Mouse (Mus musculus): ENCODE data around the gene Dram2. TPM values are rescaled to one million over a fixed set of nuclear protein-coding genes. Genes with fewer than 3 reads are reported as not detected.
"Not testable (repeated sequence)": the region's sequence is repeated elsewhere in the genome, so short reads cannot be mapped to it uniquely, and the experiment has no call there.

The Dram2 gene
- polyA plus RNA-seq, 1 experiment from 2014 or later, result 131 TPM

DNA sequence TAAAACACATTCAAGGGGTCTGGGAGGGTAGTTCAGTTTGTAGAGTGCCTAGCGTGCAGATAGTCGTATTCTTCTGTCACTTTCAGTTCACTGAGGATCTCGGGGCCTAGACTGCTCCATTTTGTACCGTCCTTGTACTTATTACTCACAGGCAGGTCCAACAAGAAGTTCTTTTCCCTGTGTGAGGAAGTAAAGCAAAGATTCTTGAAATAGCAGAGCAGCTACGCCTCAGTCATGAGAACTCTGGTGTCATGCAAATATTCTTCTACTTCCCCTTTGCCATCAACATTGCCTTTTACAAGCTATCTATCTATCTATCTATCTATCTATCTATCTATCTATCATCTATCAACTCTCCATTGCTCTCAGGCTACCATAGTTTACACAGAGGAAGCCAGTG, 5.8 kb downstream of the Dram2 start:
- H3K36me3 ChIP-seq (ENCODE audit: control insufficient read depth, insufficient read depth), result peaks cover 45% of the 10 kb centered on the region
- no peaks in the 10 kb centered on the region for H3K9me3 ChIP-seq (ENCODE audit: control insufficient read depth)
- WGBS, result 87% methylated on average over 5 of the region's 5 CpGs
- H3K4me3 ChIP-seq (ENCODE audit: low read depth, low read length), result no peak overlapping the region
- no peak overlapping the region; the same call in 1 of the 2 replicates for H3K27ac ChIP-seq (ENCODE audit: low read depth, low read length)
- ATAC-seq, result no peak
- no peaks in the 10 kb centered on the region for H3K27me3 ChIP-seq (replicated peaks; ENCODE audit: control insufficient read depth, insufficient read depth, low read length)
- no peak overlapping the region for H3K9ac ChIP-seq (ENCODE audit: low read depth, low read length)
- TF ChIP-seq CTCF (IDR thresholded peaks at IDR 0.05; ENCODE audit: low read depth), result no peak
- H3K4me2 ChIP-seq (replicated peaks; ENCODE audit: low read depth), result no peak overlapping the region
- no peaks in the 10 kb centered on the region for H3K4me1 ChIP-seq (replicated peaks; ENCODE audit: control insufficient read depth, insufficient read depth, low read length)

DNA sequence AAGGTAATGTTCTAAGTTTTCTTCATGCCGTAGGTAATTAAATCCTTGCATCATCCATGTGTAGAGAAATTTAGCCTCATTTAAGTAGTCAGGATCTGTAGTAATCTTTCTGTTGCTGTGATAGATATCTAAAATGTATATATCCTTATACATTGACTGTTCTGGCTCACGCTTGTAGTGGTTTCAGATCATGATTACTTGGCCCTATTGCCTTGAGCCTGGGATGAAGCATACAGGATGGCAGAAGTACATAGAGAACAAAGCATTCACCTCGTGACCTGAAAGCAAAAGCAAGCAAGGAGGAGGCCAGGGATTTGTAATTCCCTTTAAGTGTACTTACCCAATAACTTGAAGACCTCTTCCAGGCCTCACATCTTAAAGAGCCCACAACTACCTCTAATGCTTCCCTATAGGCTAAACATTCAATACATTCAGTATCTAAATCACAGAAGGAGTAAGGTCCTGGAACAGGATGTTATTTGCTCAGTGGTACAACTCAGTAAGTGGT, 8.2 kb downstream of the Dram2 start:
- H3K9ac ChIP-seq (ENCODE audit: low read depth, low read length), result no peak overlapping the region
- 75% methylated on average over 3 of the region's 3 CpGs for WGBS
- H3K4me2 ChIP-seq (replicated peaks; ENCODE audit: low read depth), result no peak overlapping the region
- H3K36me3 ChIP-seq (ENCODE audit: control insufficient read depth, insufficient read depth), result peaks cover 45% of the 10 kb centered on the region
- no peak overlapping the region for H3K4me3 ChIP-seq (ENCODE audit: low read depth, low read length)
- H3K27me3 ChIP-seq (replicated peaks; ENCODE audit: control insufficient read depth, insufficient read depth, low read length), result no peaks in the 10 kb centered on the region
- ATAC-seq, result no peak
- H3K9me3 ChIP-seq (ENCODE audit: control insufficient read depth), result no peaks in the 10 kb centered on the region
- TF ChIP-seq CTCF (IDR thresholded peaks at IDR 0.05; ENCODE audit: low read depth), result no peak
- H3K4me1 ChIP-seq (replicated peaks; ENCODE audit: control insufficient read depth, insufficient read depth, low read length), result 0 out of 2 replicates have a peak, but pooled peaks cover 2% of the 10 kb centered on the region
- H3K27ac ChIP-seq (ENCODE audit: low read depth, low read length), result no peak overlapping the region

DNA sequence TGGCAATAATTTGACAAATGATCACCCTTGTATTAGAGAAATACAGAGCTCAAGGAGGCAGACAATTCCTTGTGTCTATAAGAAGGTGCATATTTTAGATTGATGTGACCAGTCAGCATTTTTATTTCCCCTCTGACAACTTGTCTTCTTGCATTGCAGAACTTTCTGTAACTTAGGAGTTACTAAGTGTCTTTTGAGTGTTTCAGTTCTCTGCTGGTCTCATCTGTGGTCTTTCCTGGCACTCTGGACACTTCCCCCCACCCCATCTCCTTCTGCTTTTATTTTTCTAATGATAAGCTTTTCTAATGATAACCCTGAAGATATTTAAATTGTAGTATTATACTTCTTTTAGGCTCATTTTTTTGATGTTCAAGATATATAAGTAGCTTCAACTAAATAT, 10.7 kb downstream of the Dram2 start:
- H3K9ac ChIP-seq (ENCODE audit: low read depth, low read length), result no peak overlapping the region
- no peak overlapping the region for H3K4me3 ChIP-seq (ENCODE audit: low read depth, low read length)
- no peak for TF ChIP-seq CTCF (IDR thresholded peaks at IDR 0.05; ENCODE audit: low read depth)
- H3K4me1 ChIP-seq (replicated peaks; ENCODE audit: control insufficient read depth, insufficient read depth, low read length), result 0 out of 2 replicates have a peak, but pooled peaks cover 2% of the 10 kb centered on the region
- peaks cover 40% of the 10 kb centered on the region for H3K36me3 ChIP-seq (ENCODE audit: control insufficient read depth, insufficient read depth)
- no peak overlapping the region for H3K4me2 ChIP-seq (replicated peaks; ENCODE audit: low read depth)
- ATAC-seq, result no peak
- H3K27ac ChIP-seq (ENCODE audit: low read depth, low read length), result no peak overlapping the region
- no peaks in the 10 kb centered on the region for H3K9me3 ChIP-seq (ENCODE audit: control insufficient read depth)
- H3K27me3 ChIP-seq (replicated peaks; ENCODE audit: control insufficient read depth, insufficient read depth, low read length), result no peaks in the 10 kb centered on the region

DNA sequence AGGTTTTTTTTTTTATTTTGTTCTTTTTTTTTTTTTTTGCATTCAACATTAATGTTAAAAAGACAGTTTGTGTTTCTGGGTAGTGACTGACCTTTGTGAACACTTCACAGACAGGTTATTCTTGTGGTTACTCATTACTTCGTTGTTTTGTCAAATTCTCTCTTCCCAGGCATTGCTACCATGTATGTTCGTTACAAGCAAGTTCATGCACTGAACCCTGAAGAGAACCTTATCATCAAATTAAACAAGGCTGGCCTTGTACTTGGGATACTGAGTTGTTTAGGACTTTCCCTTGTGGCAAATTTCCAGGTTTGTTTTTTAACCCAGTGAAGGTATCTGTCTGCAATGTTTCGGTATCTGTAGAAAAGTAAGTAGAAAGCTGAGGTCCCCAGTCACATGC, 18.3 kb downstream of the Dram2 start:
- no peak for ATAC-seq
- Histone ChIP-seq H3K4me2 (replicated peaks; ENCODE audit: low read depth) (no peak overlapping the region), H3K4me3 (ENCODE audit: low read depth, low read length) (no peak overlapping the region), H3K9ac (ENCODE audit: low read depth, low read length) (no peak overlapping the region), H3K4me1 (replicated peaks; ENCODE audit: control insufficient read depth, insufficient read depth, low read length) (no peaks in the 10 kb centered on the region), H3K27ac (ENCODE audit: low read depth, low read length) (no peak overlapping the region), H3K9me3 (ENCODE audit: control insufficient read depth) (no peaks in the 10 kb centered on the region), H3K27me3 (replicated peaks; ENCODE audit: control insufficient read depth, insufficient read depth, low read length) (no peaks in the 10 kb centered on the region), H3K36me3 (ENCODE audit: control insufficient read depth, insufficient read depth) (peaks cover 11% of the 10 kb centered on the region)
- no peak for TF ChIP-seq CTCF (IDR thresholded peaks at IDR 0.05; ENCODE audit: low read depth)
- 60% methylated on average over 3 of the region's 3 CpGs for whole genome bisulfite sequencing

DNA sequence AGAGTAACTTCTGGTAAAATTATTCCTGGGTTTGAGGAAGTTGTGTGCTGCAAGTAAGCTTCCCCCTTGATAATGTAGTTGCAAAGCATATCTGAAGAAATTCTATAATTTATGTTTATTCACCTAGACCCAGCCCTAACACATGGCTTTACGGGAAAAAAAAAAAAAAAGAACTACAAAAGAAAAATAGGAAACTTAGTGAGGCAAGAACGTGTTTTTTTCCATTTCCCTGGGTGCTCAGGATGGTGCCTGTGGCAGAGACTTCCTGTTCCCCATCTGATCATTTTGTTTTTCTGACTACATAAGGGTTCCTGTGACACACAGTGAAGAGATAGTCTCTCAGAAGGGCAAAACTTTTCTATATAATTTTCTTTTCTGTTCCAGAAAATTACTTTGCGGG, 25.6 kb downstream of the Dram2 start:
- no peak overlapping the region for H3K4me3 ChIP-seq (ENCODE audit: low read depth, low read length)
- no peak for TF ChIP-seq CTCF (IDR thresholded peaks at IDR 0.05; ENCODE audit: low read depth)
- H3K4me1 ChIP-seq (replicated peaks; ENCODE audit: control insufficient read depth, insufficient read depth, low read length), result no peaks in the 10 kb centered on the region
- no peak overlapping the region for H3K27ac ChIP-seq (ENCODE audit: low read depth, low read length)
- peaks cover 12% of the 10 kb centered on the region; the same call in 1 of the 2 replicates for H3K36me3 ChIP-seq (ENCODE audit: control insufficient read depth, insufficient read depth)
- no peak for ATAC-seq
- no peak overlapping the region for H3K4me2 ChIP-seq (replicated peaks; ENCODE audit: low read depth)
- WGBS, result 87% methylated on average over 3 of the region's 3 CpGs
- no peaks in the 10 kb centered on the region for H3K27me3 ChIP-seq (replicated peaks; ENCODE audit: control insufficient read depth, insufficient read depth, low read length)
- no peaks in the 10 kb centered on the region for H3K9me3 ChIP-seq (ENCODE audit: control insufficient read depth)
- H3K9ac ChIP-seq (ENCODE audit: low read depth, low read length), result no peak overlapping the region

DNA sequence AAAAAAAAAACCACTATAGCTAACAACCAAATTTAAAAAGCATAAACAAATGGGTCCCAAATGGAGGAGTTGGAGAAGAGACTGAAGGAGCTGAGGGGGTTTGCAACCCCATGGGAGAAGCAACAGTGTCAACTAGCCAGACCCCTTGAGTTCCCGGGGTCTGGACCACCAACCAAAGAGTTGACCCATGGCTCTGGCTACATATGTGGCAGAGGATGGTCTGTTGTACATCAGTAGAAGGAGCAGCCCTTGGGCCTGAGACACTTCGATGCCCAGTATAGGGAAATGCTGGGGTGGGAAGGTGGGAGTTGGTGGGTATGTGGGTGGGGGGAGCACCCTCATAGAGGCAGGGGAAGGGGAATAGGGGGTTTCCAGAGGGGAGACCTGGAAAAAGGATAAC, 31.7 kb downstream of the Dram2 start:
- Histone ChIP-seq H3K4me1 (replicated peaks; ENCODE audit: control insufficient read depth, insufficient read depth, low read length) (no peaks in the 10 kb centered on the region), H3K9ac (ENCODE audit: low read depth, low read length) (no peak overlapping the region), H3K9me3 (ENCODE audit: control insufficient read depth) (no peaks in the 10 kb centered on the region), H3K27ac (ENCODE audit: low read depth, low read length) (no peak overlapping the region), H3K4me3 (ENCODE audit: low read depth, low read length) (no peak overlapping the region), H3K27me3 (replicated peaks; ENCODE audit: control insufficient read depth, insufficient read depth, low read length) (no peaks in the 10 kb centered on the region), H3K4me2 (replicated peaks; ENCODE audit: low read depth) (no peak overlapping the region), H3K36me3 (ENCODE audit: control insufficient read depth, insufficient read depth) (no peaks in the 10 kb centered on the region)
- TF ChIP-seq CTCF (IDR thresholded peaks at IDR 0.05; ENCODE audit: low read depth), result no peak
- ATAC-seq, result no peak
- WGBS, result 95% methylated on average over 2 of the region's 2 CpGs

DNA sequence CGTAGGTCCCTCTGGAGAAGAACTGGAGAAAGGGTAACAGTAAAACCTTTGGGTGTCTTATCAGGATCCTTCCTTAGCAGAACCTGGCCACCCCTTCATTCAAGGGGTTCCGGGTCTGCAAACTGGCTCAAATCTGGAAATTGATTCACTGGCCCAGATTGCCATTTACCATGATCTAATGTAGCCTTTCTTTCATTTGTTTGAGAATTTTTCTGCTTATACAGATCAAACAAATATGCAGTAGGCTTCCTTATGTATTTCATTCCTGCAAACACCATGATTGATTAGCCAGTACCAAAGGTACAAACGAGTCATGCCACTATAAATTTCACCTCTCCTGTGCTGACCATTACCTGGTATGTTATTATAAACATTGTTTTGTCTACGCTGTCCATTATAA, 46.0 kb downstream of the Dram2 start:
- 82% methylated on average over 4 of the region's 4 CpGs for WGBS
- H3K4me1 ChIP-seq (replicated peaks; ENCODE audit: control insufficient read depth, insufficient read depth, low read length), result not testable (repeated sequence)

More for the DNA sequence above, 46.0 kb downstream of the Dram2 start:
- H3K27me3 ChIP-seq (replicated peaks; ENCODE audit: control insufficient read depth, insufficient read depth, low read length); ATAC-seq; H3K4me2 ChIP-seq (replicated peaks; ENCODE audit: low read depth); H3K36me3 ChIP-seq (ENCODE audit: control insufficient read depth, insufficient read depth); H3K27ac ChIP-seq (ENCODE audit: low read depth, low read length); H3K9ac ChIP-seq (ENCODE audit: low read depth, low read length); H3K4me3 ChIP-seq (ENCODE audit: low read depth, low read length); H3K9me3 ChIP-seq (ENCODE audit: control insufficient read depth): not testable (repeated sequence)
